Mouse (Mus musculus): ENCODE measurements around the gene Arrb2.

DNA sequence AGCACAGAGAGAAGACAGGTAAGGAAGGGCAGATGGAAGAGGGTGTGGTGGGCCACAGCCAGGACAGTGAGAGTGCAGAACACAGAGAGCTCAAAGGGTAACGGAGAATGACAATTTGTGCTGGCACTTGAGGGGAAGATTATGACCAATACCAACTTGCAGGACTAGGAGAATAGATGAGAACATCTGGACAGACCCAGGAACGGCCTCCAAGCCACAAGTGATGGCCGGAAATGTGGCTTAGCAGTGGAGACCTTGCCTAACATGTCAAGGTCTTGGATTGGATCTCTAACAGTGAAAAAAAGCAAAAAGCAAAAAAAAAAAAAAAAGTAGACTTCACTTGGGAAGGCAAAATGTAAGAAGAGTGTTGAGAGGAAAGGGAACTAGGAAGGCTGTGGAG is 37.3 kb downstream of the Arrb2 start:
- TF ChIP-seq CTCF (IDR thresholded peaks at IDR 0.05; ENCODE audit: low read depth, low read length), result no peak
- no peak for TF ChIP-seq POLR2A (IDR thresholded peaks at IDR 0.05; ENCODE audit: borderline replicate concordance, low read depth, low read length)
